Mouse (Mus musculus): ENCODE measurements around the gene Vav2.

DNA sequence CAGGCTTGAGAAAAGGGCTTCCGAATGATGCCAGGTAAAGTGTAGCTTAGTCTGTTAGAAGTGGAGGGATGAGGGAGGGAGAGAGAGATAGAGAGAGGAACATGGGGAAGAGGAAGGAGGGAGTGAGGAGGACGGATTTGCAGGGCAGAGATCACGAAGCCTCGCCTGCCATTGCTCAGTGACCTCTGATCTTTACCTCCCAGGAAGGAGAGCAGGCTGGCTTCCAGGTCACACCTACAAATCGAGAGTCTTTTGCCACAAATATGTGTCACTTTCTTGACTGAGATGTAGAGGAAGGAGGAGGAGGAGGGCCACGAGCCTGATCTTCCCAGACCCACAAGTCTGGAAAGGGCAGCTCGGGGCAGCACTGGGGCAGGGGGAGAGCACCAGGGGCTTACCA is 142.4 kb downstream of the Vav2 start:
- TF ChIP-seq HCFC1 (IDR thresholded peaks at IDR 0.05; ENCODE audit: borderline replicate concordance, insufficient read depth, low read length) (no peak), ZC3H11A (IDR thresholded peaks at IDR 0.05; ENCODE audit: borderline replicate concordance, low read depth, low read length) (no peak)

Data from ES-E14 (cell line).